Mouse (Mus musculus) myocyte (in vitro differentiated cells): ENCODE data around the gene Tmem86a. TPM values are rescaled to one million over a fixed set of nuclear protein-coding genes. Genes with fewer than 3 reads are reported as not detected.
A peak's percentile ranks its signal among the peaks of the same experiment; 100 is the strongest.

ENCODE experiments used
- H3K27me3 ChIP-seq: one replicate; pipeline ENCODE4 v1.6.1; 2011; ENCODE audit not compliant: control insufficient read depth, insufficient read depth, insufficient read length
- H3K36me3 ChIP-seq: one replicate; pipeline ENCODE4 v1.6.1; 2011; ENCODE audit not compliant: control insufficient read depth, insufficient read depth
- H3K4me2 ChIP-seq: one replicate; pipeline ENCODE4 v1.6.1; 2011; ENCODE audit warnings: low read depth, control low read depth
- H3K4me3 ChIP-seq: one replicate; pipeline ENCODE4 v1.5.1; 2011; ENCODE audit warnings: mild to moderate bottlenecking, control low read depth, moderate library complexity
- H3K79me2 ChIP-seq: one replicate; pipeline ENCODE4 v1.6.1; 2011; ENCODE audit not compliant: control insufficient read depth, insufficient read depth
- H3ac ChIP-seq: one replicate; pipeline ENCODE4 v1.6.1; 2011; ENCODE audit not compliant: control insufficient read depth, insufficient read length
- CEBPB ChIP-seq: IDR thresholded peaks from 2 replicates; pipeline ENCODE4 v1.6.1; 2011; ENCODE audit warnings: mild to moderate bottlenecking, moderate library complexity; ENCODE audit not compliant: poor library complexity, insufficient read depth, severe bottlenecking
- E2F4 ChIP-seq: IDR thresholded peaks from one replicate; pipeline ENCODE4 v1.6.1; 2011; ENCODE audit warnings: mild to moderate bottlenecking, control low read depth, moderate library complexity; ENCODE audit not compliant: insufficient read depth
- MAX ChIP-seq: IDR thresholded peaks from one replicate; pipeline ENCODE4 v1.6.1; 2011; ENCODE audit warnings: low read depth, mild to moderate bottlenecking, control low read depth
- MYOD1 ChIP-seq, 3 experiments: IDR thresholded peaks; one replicate each; pipeline ENCODE4 v1.6.1; 2011; ENCODE audit warnings: control low read depth in 2 of 3, low read depth in 2 of 3, mild to moderate bottlenecking in 2 of 3, moderate library complexity in 1 of 3; ENCODE audit not compliant: insufficient read length in 2 of 3, control insufficient read depth in 1 of 3
- MYOG ChIP-seq, 3 experiments: IDR thresholded peaks; one replicate each; pipeline ENCODE4 v1.6.1; 2011; ENCODE audit warnings: control low read depth in 2 of 3, low read depth in 2 of 3, mild to moderate bottlenecking in 2 of 3; ENCODE audit not compliant: insufficient read length in 2 of 3, control insufficient read depth in 1 of 3, insufficient read depth in 1 of 3
- POLR2A ChIP-seq: IDR thresholded peaks from one replicate; pipeline ENCODE4 v1.6.1; 2011; ENCODE audit warnings: low read depth, mild to moderate bottlenecking, control low read depth, moderate library complexity; ENCODE audit not compliant: insufficient read length
- POLR2AphosphoS2 ChIP-seq: IDR thresholded peaks from one replicate; pipeline ENCODE4 v1.6.1; 2011; ENCODE audit warnings: low read depth, control low read depth; ENCODE audit not compliant: insufficient read length
- REST ChIP-seq: IDR thresholded peaks from one replicate; pipeline ENCODE4 v1.6.1; 2011; ENCODE audit warnings: mild to moderate bottlenecking, control low read depth, moderate library complexity; ENCODE audit not compliant: insufficient read depth, insufficient read length
- SRF ChIP-seq: IDR thresholded peaks from one replicate; pipeline ENCODE4 v1.6.1; 2011; ENCODE audit warnings: low read depth; ENCODE audit not compliant: control insufficient read depth, insufficient read length
- TCF12 ChIP-seq: IDR thresholded peaks from one replicate; pipeline ENCODE4 v1.6.1; 2011; ENCODE audit warnings: mild to moderate bottlenecking, control low read depth; ENCODE audit not compliant: poor library complexity, insufficient read depth, severe bottlenecking
- TCF3 ChIP-seq: IDR thresholded peaks from one replicate; pipeline ENCODE4 v1.6.1; 2011; ENCODE audit warnings: low read depth, control low read depth; ENCODE audit not compliant: insufficient read length
- USF1 ChIP-seq: IDR thresholded peaks from one replicate; pipeline ENCODE4 v1.6.1; 2011; ENCODE audit warnings: low read depth, mild to moderate bottlenecking, control low read depth, moderate library complexity
- polyA plus RNA-seq: library from polyadenylated mRNA; unstranded; fragments of >200 nt; fragmentation: generic; extraction: Trizol; gene quantifications from one replicate; pipeline ENCODE4 v1.2.1, GENCODE M21; 2012; ENCODE audit warnings: missing spikeins

The Tmem86a gene
- polyA plus RNA-seq, 1 experiment = 28.6 TPM

DNA sequence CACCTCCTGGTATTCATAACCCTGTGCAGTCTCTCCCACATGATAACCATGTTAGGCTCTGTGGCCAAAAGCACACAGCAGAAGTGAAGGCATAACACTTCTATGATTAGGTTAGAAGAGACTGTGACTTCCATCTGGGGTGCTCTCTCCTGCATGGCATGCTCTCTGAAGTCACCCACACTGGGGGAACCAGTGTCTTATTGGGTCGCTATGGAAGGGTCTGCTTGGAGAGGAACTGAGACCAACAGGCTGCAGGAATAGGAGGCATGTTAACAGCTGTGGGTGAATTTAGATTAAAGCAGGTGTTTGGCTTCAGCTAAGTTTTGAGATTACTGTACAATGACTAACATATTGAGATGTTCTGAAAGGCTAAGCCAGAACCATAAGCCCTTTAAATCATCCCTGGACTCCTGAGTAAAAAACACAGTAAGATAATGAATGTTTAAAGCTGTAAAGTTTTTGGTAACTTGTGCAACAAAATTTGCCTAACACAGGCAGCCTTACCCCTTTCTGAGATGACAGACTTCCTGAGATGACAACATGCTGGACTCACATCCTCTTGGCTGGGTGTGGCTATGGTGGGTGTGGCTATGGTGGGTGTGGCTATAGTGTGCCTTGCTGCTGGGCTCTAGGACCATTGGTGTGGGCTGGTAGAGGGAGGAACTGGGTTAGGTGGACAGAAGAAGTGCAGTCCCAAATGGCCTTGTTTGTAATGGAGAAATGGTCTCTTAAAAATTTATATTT, 53.4 kb downstream of the Tmem86a start:
- H3K4me3 ChIP-seq = no peak overlapping the region
- no peaks in the 10 kb centered on the region for H3K36me3 ChIP-seq
- H3K4me2 ChIP-seq = peak overlapping the region; percentile 13
- TF ChIP-seq SRF (no peak), MAX (no peak), POLR2AphosphoS2 (no peak), E2F4 (no peak), TCF3 (no peak), USF1 (no peak), TCF12 (no peak), MYOG (IDR thresholded peaks at IDR 0.05; ENCODE audit: control insufficient read depth in 1 of 3, insufficient read depth in 1 of 3, insufficient read length in 2 of 3, low read depth in 2 of 3) (no peak), CEBPB (no peak), MYOD1 (IDR thresholded peaks at IDR 0.05; ENCODE audit: control insufficient read depth in 1 of 3, insufficient read length in 2 of 3, low read depth in 2 of 3) (no peak), POLR2A (no peak), REST (no peak)
- H3ac ChIP-seq = no peak overlapping the region
- no peaks in the 10 kb centered on the region for H3K79me2 ChIP-seq
- H3K27me3 ChIP-seq = no peaks in the 10 kb centered on the region

Other genes with a start within 250 kb of the Tmem86a start
- gene Ldha, start 209.1 kb upstream of the Tmem86a start, polyA plus RNA-seq = 1,758 TPM
- gene Ldhc, start 189.4 kb upstream of the Tmem86a start, polyA plus RNA-seq = 0.08 TPM
- 68.5 TPM for gene Tsg101, start 130.6 kb upstream of the Tmem86a start, polyA plus RNA-seq
- 3.6 TPM for gene Uevld, start 92.1 kb upstream of the Tmem86a start, polyA plus RNA-seq
- gene Gm9999, start 67.0 kb upstream of the Tmem86a start, polyA plus RNA-seq = not detected
- gene Spty2d1, start 42.2 kb upstream of the Tmem86a start, polyA plus RNA-seq = 12.0 TPM
- 0.49 TPM for gene Ptpn5, start 83.1 kb downstream of the Tmem86a start, polyA plus RNA-seq
- not detected for gene Mrgpra6, start 154.3 kb downstream of the Tmem86a start, polyA plus RNA-seq
- gene Mrgpra9, start 202.2 kb downstream of the Tmem86a start, polyA plus RNA-seq = not detected